Mouse (Mus musculus) kidney, postnatal 0 days (tissue): ENCODE measurements at regions not wholly inside any gene's neighbourhood (a gene's known extent, or its start where the extent isn't known, plus 50 kb on each side); places are given as distances from the start of the nearest gene placed in this dataset.
"Not testable (repeated sequence)": the region's sequence is repeated elsewhere in the genome, so short reads cannot be mapped to it uniquely, and the experiment has no call there.

Experiments
- ATAC-seq: fragments of 200-750 bp; cut with Nextera tagmentation; replicated peaks from 2 replicates; pipeline ENCODE4 v1.8.0; 2017; ENCODE audit warnings: low read depth, moderate number of reproducible peaks, moderate TSS enrichment, moderate library complexity; ENCODE audit not compliant: low FRiP score
- DNase-seq: peaks from one replicate; pipeline ENCODE4 v3.0.0-alpha.2; 2016; ENCODE audit warnings: low spot score
- H3K27ac ChIP-seq: fragments of 300-500 bp; sonication (generic); 2 replicates; pipeline ENCODE4 v1.5.1; 2014; ENCODE audit warnings: mild to moderate bottlenecking
- H3K27me3 ChIP-seq: fragments of 300-500 bp; sonication (generic); 2 replicates; pipeline ENCODE4 v1.6.1; 2014; ENCODE audit warnings: low read length, mixed read lengths; ENCODE audit not compliant: insufficient read depth
- H3K36me3 ChIP-seq: fragments of 300-500 bp; sonication (generic); 2 replicates; pipeline ENCODE4 v1.6.1; 2014; ENCODE audit warnings: low read length, mixed read lengths; ENCODE audit not compliant: insufficient read depth
- H3K4me1 ChIP-seq: fragments of 300-500 bp; sonication (generic); replicated peaks from 2 replicates; pipeline ENCODE4 v1.6.1; 2014; ENCODE audit warnings: antibody characterized with exemption, low read length, mixed read lengths; ENCODE audit not compliant: insufficient read depth
- H3K4me2 ChIP-seq: fragments of 300-500 bp; sonication (generic); 2 replicates; pipeline ENCODE4 v1.6.1; 2014; ENCODE audit warnings: mild to moderate bottlenecking, low read length, moderate library complexity, mixed read lengths
- H3K4me3 ChIP-seq: fragments of 300-500 bp; sonication (generic); replicated peaks from 2 replicates; pipeline ENCODE4 v1.5.1; 2014; ENCODE audit warnings: low read depth, low read length
- H3K9ac ChIP-seq: fragments of 300-500 bp; sonication (generic); 2 replicates; pipeline ENCODE4 v1.6.1; 2014; ENCODE audit warnings: low read depth, low read length
- H3K9me3 ChIP-seq: fragments of 300-500 bp; sonication (generic); replicated peaks from 2 replicates; pipeline ENCODE4 v1.6.1; 2016; ENCODE audit warnings: low read length, inconsistent platforms, mixed read lengths
- CTCF ChIP-seq: IDR thresholded peaks from 2 replicates; pipeline ENCODE4 v1.5.1; 2016; ENCODE audit warnings: antibody characterized with exemption, low read depth, mild to moderate bottlenecking, moderate library complexity
- WGBS: fragments of 180-500 bp; shearing (Covaris S2); extraction: QIAGEN DNeasy Blood & Tissue Kit; methylation state at CpG from one replicate; pipeline ENCODE4 v1.1.7; 2014; 5-methylcytosine and 5-hydroxymethylcytosine counted together

GRCm38 (mm10) chr13:85922696-85923095 is 124.0 kb downstream of the Cox7c start:
- no peaks in the 10 kb centered on the region for H3K9me3 ChIP-seq
- H3K4me1 ChIP-seq: no peaks in the 10 kb centered on the region
- TF ChIP-seq CTCF: no peak
- ATAC-seq (no peak), DNase-seq (no peak)
- H3K4me3 ChIP-seq: no peak overlapping the region
- H3K27me3 ChIP-seq: no peaks in the 10 kb centered on the region
- WGBS: 87% methylated on average over 2 of the region's 2 CpGs
- H3K9ac ChIP-seq: no peak overlapping the region
- no peak overlapping the region for H3K27ac ChIP-seq
- H3K4me2 ChIP-seq: no peak overlapping the region
- no peaks in the 10 kb centered on the region for H3K36me3 ChIP-seq

DNA sequence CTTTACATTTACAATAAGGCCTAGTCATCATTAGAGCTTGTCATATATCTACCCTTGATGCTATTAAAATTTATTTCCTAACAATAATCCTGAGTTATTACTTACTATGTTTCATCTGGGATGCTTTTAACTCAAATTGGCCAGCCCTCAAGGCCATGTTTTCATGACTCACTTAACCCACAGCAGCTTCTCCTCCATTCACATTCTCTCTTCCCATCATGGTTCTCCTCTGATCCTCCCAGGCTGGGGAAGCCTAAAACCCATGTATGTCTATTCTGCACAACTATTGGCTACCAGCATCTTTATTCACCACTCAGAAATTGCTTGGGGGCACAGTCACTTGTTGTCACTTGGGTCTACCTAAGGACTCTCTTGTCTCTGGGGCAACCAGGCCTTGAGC is 144.9 kb downstream of the Cox7c start:
- H3K27me3 ChIP-seq: no peaks in the 10 kb centered on the region

DNA sequence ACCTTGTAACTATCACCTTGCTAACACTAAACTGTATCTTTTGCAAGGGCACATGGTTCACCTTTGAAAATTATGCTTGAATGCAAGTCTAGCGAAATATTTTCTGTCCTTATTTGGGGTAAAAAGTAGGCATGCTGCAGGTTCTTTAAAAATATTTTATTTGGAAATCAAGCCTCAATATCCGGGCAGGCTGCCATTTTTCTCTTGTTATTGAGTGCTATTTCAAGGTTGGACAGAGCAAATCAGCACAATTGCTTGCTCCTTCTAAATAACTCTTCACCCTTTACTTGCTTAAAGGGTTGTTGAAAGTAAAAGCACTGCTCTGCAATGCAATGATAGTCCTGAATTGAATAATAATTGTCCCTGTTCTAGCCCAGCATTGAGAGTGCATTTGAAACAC is 149.0 kb downstream of the Cox7c start:
- no peaks in the 10 kb centered on the region for H3K27me3 ChIP-seq
- H3K36me3 ChIP-seq: no peaks in the 10 kb centered on the region
- DNase-seq (no peak), ATAC-seq (no peak)
- H3K27ac ChIP-seq: no peak overlapping the region
- H3K4me3 ChIP-seq: no peak overlapping the region
- TF ChIP-seq CTCF: no peak
- H3K9me3 ChIP-seq: no peaks in the 10 kb centered on the region
- no peak overlapping the region for H3K9ac ChIP-seq
- WGBS: 72% methylated on average over 2 of the region's 2 CpGs
- no peak overlapping the region for H3K4me2 ChIP-seq
- no peaks in the 10 kb centered on the region for H3K4me1 ChIP-seq

More for the DNA sequence above, 144.9 kb downstream of the Cox7c start:
- DNase-seq (no peak), ATAC-seq (no peak)
- no peak overlapping the region for H3K4me2 ChIP-seq
- TF ChIP-seq CTCF: no peak
- H3K9me3 ChIP-seq: no peaks in the 10 kb centered on the region
- H3K9ac ChIP-seq: no peak overlapping the region
- H3K36me3 ChIP-seq: no peaks in the 10 kb centered on the region
- H3K4me1 ChIP-seq: no peaks in the 10 kb centered on the region
- H3K27ac ChIP-seq: no peak overlapping the region
- H3K4me3 ChIP-seq: no peak overlapping the region

GRCm38 (mm10) chr13:85895141-85895540 is 151.6 kb downstream of the Cox7c start:
- Histone ChIP-seq H3K9ac (no peak overlapping the region), H3K4me3 (no peak overlapping the region), H3K4me2 (no peak overlapping the region), H3K9me3 (no peaks in the 10 kb centered on the region), H3K27me3 (no peaks in the 10 kb centered on the region), H3K27ac (no peak overlapping the region), H3K4me1 (no peaks in the 10 kb centered on the region), H3K36me3 (no peaks in the 10 kb centered on the region)
- no peak for TF ChIP-seq CTCF
- DNase-seq (no peak), ATAC-seq (no peak)
- 42% methylated on average over 8 of the region's 8 CpGs for WGBS

DNA sequence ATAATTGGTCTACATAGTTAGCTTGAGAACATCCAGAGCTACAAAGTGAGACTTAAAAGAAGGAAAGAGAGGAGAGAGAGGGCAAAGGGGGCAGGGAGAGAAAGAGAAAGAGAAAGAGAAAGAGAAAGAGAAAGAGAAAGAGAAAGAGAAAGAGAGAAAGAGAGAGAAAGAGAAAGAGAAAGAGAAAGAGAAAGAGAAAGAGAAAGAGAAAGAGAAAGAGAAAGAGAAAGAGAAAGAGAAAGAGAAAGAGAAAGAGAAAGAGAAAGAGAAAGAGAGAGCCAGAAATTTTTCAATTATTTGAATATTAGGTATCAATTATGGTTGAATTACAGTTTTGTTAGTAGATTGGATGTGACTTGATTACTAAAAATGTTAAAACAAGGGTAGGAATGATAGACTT is 156.9 kb downstream of the Cox7c start:
- H3K4me2 ChIP-seq, ATAC-seq, H3K36me3 ChIP-seq, DNase-seq, H3K4me3 ChIP-seq, H3K4me1 ChIP-seq, H3K9me3 ChIP-seq, H3K27ac ChIP-seq, H3K27me3 ChIP-seq, H3K9ac ChIP-seq: not testable (repeated sequence)

GRCm38 (mm10) chr13:85882817-85883216 is 163.9 kb downstream of the Cox7c start:
- WGBS: 63% methylated on average over 2 of the region's 2 CpGs

GRCm38 (mm10) chr13:85863745-85864144 is 183.0 kb downstream of the Cox7c start:
- WGBS: 78% methylated on average over 2 of the region's 2 CpGs
- Histone ChIP-seq H3K4me1 (no peaks in the 10 kb centered on the region), H3K27ac (no peak overlapping the region), H3K4me3 (no peak overlapping the region), H3K9ac (no peak overlapping the region), H3K27me3 (no peaks in the 10 kb centered on the region), H3K36me3 (no peaks in the 10 kb centered on the region), H3K4me2 (no peak overlapping the region), H3K9me3 (no peaks in the 10 kb centered on the region)
- TF ChIP-seq CTCF: no peak
- no peak for ATAC-seq
- no peak for DNase-seq

More at GRCm38 (mm10) chr13:85882817-85883216, 163.9 kb downstream of the Cox7c start:
- Histone ChIP-seq H3K9me3 (no peaks in the 10 kb centered on the region), H3K4me3 (no peak overlapping the region), H3K27ac (no peak overlapping the region), H3K4me1 (no peaks in the 10 kb centered on the region), H3K27me3 (no peaks in the 10 kb centered on the region), H3K4me2 (no peak overlapping the region), H3K36me3 (no peaks in the 10 kb centered on the region), H3K9ac (no peak overlapping the region)
- no peak for DNase-seq
- TF ChIP-seq CTCF: no peak
- no peak for ATAC-seq
